Mouse (Mus musculus) megakaryocyte, adult 5-6 weeks (primary cell): ENCODE data around the gene A230072I06Rik. TPM values are rescaled to one million over a fixed set of nuclear protein-coding genes. Genes with fewer than 3 reads are reported as not detected.
A peak's percentile ranks its signal among the peaks of the same experiment; 100 is the strongest.

ENCODE experiments used
- ATAC-seq: 2 replicates; pipeline ENCODE4 v1.8.0; 2016; ENCODE audit warnings: mild to moderate bottlenecking, inconsistent platforms; ENCODE audit not compliant: poor library complexity, severe bottlenecking
- total RNA-seq, 2 experiments: library from RNA; stranded (forward) in 1 of 2; stranded (reverse) in 1 of 2; fragments of 153-499, 151-499 nt in 1 of 2; fragments of 221-1000, 200-1000 nt in 1 of 2; gene quantifications; 2 replicates each; pipeline versions ENCODE4 v1.2.3 to v1.2.4; 2015 to 2017

The A230072I06Rik gene
- total RNA-seq (2015) (not detected in 2 replicates), total RNA-seq (2017) (not detected in 2 replicates)

GRCm38 (mm10) chr8:12278663-12279312 is at the start of gene A230072I06Rik:
A230072I06Rik (plus strand) TSS chr8:12278819.
- ATAC-seq: no peak

- no peak for ATAC-seq
Observed at GRCm38 (mm10) chr8:12234039-12234438, 44.6 kb upstream of the A230072I06Rik start.

GRCm38 (mm10) chr8:12238775-12239174 is 39.8 kb upstream of the A230072I06Rik start:
- ATAC-seq: no peak

GRCm38 (mm10) chr8:12240143-12240542 is 38.5 kb upstream of the A230072I06Rik start:
- no peak for ATAC-seq

GRCm38 (mm10) chr8:12243746-12244145 is 34.9 kb upstream of the A230072I06Rik start:
- no peak for ATAC-seq

- no peak for ATAC-seq
Observed at GRCm38 (mm10) chr8:12259890-12260289, 18.7 kb upstream of the A230072I06Rik start.

GRCm38 (mm10) chr8:12260476-12261029 is 18.1 kb upstream of the A230072I06Rik start:
- no peak for ATAC-seq

GRCm38 (mm10) chr8:12261556-12261955 is 17.1 kb upstream of the A230072I06Rik start:
- no peak for ATAC-seq

GRCm38 (mm10) chr8:12264996-12265395 is 13.6 kb upstream of the A230072I06Rik start:
- ATAC-seq: no peak

- ATAC-seq: no peak
Observed at GRCm38 (mm10) chr8:12267863-12268262, 10.8 kb upstream of the A230072I06Rik start.

- no peak for ATAC-seq
Observed at GRCm38 (mm10) chr8:12268306-12268829, 10.3 kb upstream of the A230072I06Rik start.

- peak; percentile 91 for ATAC-seq
Observed at GRCm38 (mm10) chr8:12279482-12280192, 1.0 kb downstream of the A230072I06Rik start.

- ATAC-seq: no peak
Observed at GRCm38 (mm10) chr8:12282128-12282527, 3.5 kb downstream of the A230072I06Rik start.

GRCm38 (mm10) chr8:12290551-12290950 is 11.9 kb downstream of the A230072I06Rik start:
- no peak for ATAC-seq

GRCm38 (mm10) chr8:12298326-12298950 is 19.8 kb downstream of the A230072I06Rik start:
- no peak for ATAC-seq

- ATAC-seq: no peak
Observed at GRCm38 (mm10) chr8:12301998-12302397, 23.4 kb downstream of the A230072I06Rik start.

GRCm38 (mm10) chr8:12312975-12313734 is 34.5 kb downstream of the A230072I06Rik start:
- ATAC-seq: no peak

- no peak for ATAC-seq
Observed at GRCm38 (mm10) chr8:12314258-12314657, 35.6 kb downstream of the A230072I06Rik start.

- no peak for ATAC-seq
Observed at GRCm38 (mm10) chr8:12315177-12315576, 36.6 kb downstream of the A230072I06Rik start.

GRCm38 (mm10) chr8:12319755-12320455 is 41.3 kb downstream of the A230072I06Rik start:
- ATAC-seq: no peak
